Mouse (Mus musculus) MEL (cell line): ENCODE data around the gene Madcam1.

Experiments used
- CTCF ChIP-seq, 3 experiments: IDR thresholded peaks in 2 of 3; conservative IDR thresholded peaks in 1 of 3; 2 replicates each; pipeline ENCODE4 v1.5.1; 2011 to 2012; ENCODE audit warnings: low read length in 3 of 3, low read depth in 2 of 3, mild to moderate bottlenecking in 2 of 3, improper control_type of control experiment in 1 of 3, inconsistent platforms in 1 of 3, mixed read lengths in 1 of 3, moderate library complexity in 1 of 3; ENCODE audit not compliant: control insufficient read depth in 1 of 3, insufficient read depth in 1 of 3, poor library complexity in 1 of 3, severe bottlenecking in 1 of 3
- ELF1 ChIP-seq: IDR thresholded peaks from 2 replicates; pipeline ENCODE4 v1.6.1; 2014; ENCODE audit warnings: low read depth, mild to moderate bottlenecking, inconsistent platforms, low read length, improper control_type of control experiment, moderate library complexity
- EP300 ChIP-seq, 2 experiments: IDR thresholded peaks; 2 replicates each; pipeline ENCODE4 v1.6.1; 2011; ENCODE audit warnings: improper control_type of control experiment in 2 of 2, low read length in 2 of 2, low read depth in 1 of 2, mild to moderate bottlenecking in 1 of 2
- JUND ChIP-seq: IDR thresholded peaks from 2 replicates; pipeline ENCODE4 v1.6.1; 2011; ENCODE audit warnings: low read depth, mild to moderate bottlenecking, improper control_type of control experiment, low read length
- MAX ChIP-seq: IDR thresholded peaks from 2 replicates; pipeline ENCODE4 v1.6.1; 2011; ENCODE audit warnings: low read length, improper control_type of control experiment
- MXI1 ChIP-seq: IDR thresholded peaks from 2 replicates; pipeline ENCODE4 v1.6.1; 2011; ENCODE audit warnings: mild to moderate bottlenecking, low read depth, low read length, improper control_type of control experiment
- NELFE ChIP-seq: IDR thresholded peaks from 2 replicates; pipeline ENCODE4 v1.6.1; 2011; ENCODE audit warnings: low read depth, low read length, improper control_type of control experiment
- POLR2A ChIP-seq, 2 experiments: IDR thresholded peaks; 2 replicates each; pipeline ENCODE4 v1.6.1; 2011 to 2012; ENCODE audit warnings: low read length in 2 of 2, mild to moderate bottlenecking in 2 of 2, control low read depth in 1 of 2, improper control_type of control experiment in 1 of 2, low read depth in 1 of 2, moderate library complexity in 1 of 2; ENCODE audit not compliant: control insufficient read depth in 1 of 2, insufficient read depth in 1 of 2, poor library complexity in 1 of 2
- TAL1 ChIP-seq: IDR thresholded peaks from 2 replicates; pipeline ENCODE4 v1.6.1; 2012; ENCODE audit warnings: mild to moderate bottlenecking, inconsistent platforms, low read length, moderate library complexity, mixed read lengths
- UBTF ChIP-seq: IDR thresholded peaks from 2 replicates; pipeline ENCODE4 v1.6.1; 2012; ENCODE audit warnings: low read depth, mild to moderate bottlenecking, inconsistent platforms, low read length, improper control_type of control experiment, moderate library complexity, borderline replicate concordance; ENCODE audit not compliant: insufficient read depth
- ZNF384 ChIP-seq: IDR thresholded peaks from 2 replicates; pipeline ENCODE4 v1.6.1; 2012; ENCODE audit warnings: low read depth, mild to moderate bottlenecking, inconsistent platforms, low read length, improper control_type of control experiment

DNA sequence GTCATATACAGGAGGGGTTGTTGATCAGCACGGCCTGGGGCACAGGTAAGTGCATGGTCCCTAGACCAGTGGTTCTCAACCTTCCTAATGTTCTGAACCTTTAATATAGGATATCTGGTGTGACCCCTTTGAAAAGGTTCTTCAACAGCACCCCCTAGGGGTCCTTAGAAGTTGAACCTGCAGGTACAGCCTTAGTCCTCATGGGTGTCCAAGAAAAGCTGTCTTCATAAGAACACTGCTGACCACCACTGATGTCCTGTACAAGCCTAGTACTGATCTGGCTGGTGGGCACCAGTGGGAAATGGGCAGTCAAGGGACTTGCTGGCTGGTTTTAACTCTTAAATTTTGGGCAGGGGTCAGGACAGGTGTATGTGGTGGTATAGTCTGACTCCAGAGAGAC lies 47.7 kb downstream of the Madcam1 start:
- TF ChIP-seq TAL1 (no peak), ELF1 (no peak), CTCF (IDR thresholded peaks at IDR 0.05 in 2 of 3, conservative IDR thresholded peaks at IDR 0.05 in 1 of 3; ENCODE audit: control insufficient read depth in 1 of 3, insufficient read depth in 1 of 3, low read depth in 2 of 3, low read length in 3 of 3, poor library complexity in 1 of 3, severe bottlenecking in 1 of 3) (peak; percentile 22 to 64 (median 61); a peak in 5 of 6 replicates), NELFE (no peak), POLR2A (IDR thresholded peaks at IDR 0.05; ENCODE audit: control insufficient read depth in 1 of 2, insufficient read depth in 1 of 2, low read depth in 1 of 2, low read length in 2 of 2, poor library complexity in 1 of 2) (no peak), MAX (no peak), UBTF (no peak), JUND (no peak), ZNF384 (no peak), EP300 (IDR thresholded peaks at IDR 0.05; ENCODE audit: low read depth in 1 of 2, low read length in 2 of 2) (no peak), MXI1 (no peak)
